Mouse (Mus musculus) ES-Bruce4 (cell line): ENCODE data around the gene Map7d1. TPM values are rescaled to one million over a fixed set of nuclear protein-coding genes. Genes with fewer than 3 reads are reported as not detected.

Experiments used
- H3K27ac ChIP-seq: 2 replicates; pipeline ENCODE4 v1.5.1; 2012; ENCODE audit warnings: low read length, inconsistent platforms; ENCODE audit not compliant: insufficient read depth
- H3K27me3 ChIP-seq: 2 replicates; pipeline ENCODE4 v1.6.1; 2012; ENCODE audit warnings: mild to moderate bottlenecking, low read length, inconsistent platforms; ENCODE audit not compliant: control insufficient read depth, poor library complexity, insufficient read depth, severe bottlenecking
- H3K36me3 ChIP-seq: 2 replicates; pipeline ENCODE4 v1.6.1; 2012; ENCODE audit warnings: inconsistent platforms, mild to moderate bottlenecking, low read length, moderate library complexity; ENCODE audit not compliant: control insufficient read depth, poor library complexity, insufficient read depth, severe bottlenecking
- H3K4me1 ChIP-seq: one replicate; pipeline ENCODE4 v1.8.1; 2011; ENCODE audit warnings: low read length; ENCODE audit not compliant: control insufficient read depth, insufficient read depth
- H3K4me3 ChIP-seq: 2 replicates; pipeline ENCODE4 v1.5.1; 2011; ENCODE audit warnings: low read depth, mild to moderate bottlenecking, low read length
- H3K9ac ChIP-seq: 2 replicates; pipeline ENCODE4 v1.6.1; 2012; ENCODE audit warnings: low read depth, mild to moderate bottlenecking, inconsistent platforms; ENCODE audit not compliant: poor library complexity, severe bottlenecking
- H3K9me3 ChIP-seq: replicated peaks from 2 replicates; pipeline ENCODE4 v1.6.1; 2012; ENCODE audit warnings: mild to moderate bottlenecking, low read length, inconsistent platforms; ENCODE audit not compliant: control insufficient read depth, poor library complexity, insufficient read depth, severe bottlenecking
- CTCF ChIP-seq: IDR thresholded peaks from one replicate; pipeline ENCODE4 v1.8.1; 2011; ENCODE audit warnings: low read depth, low read length
- EP300 ChIP-seq: IDR thresholded peaks from 2 replicates; pipeline ENCODE4 v1.6.1; 2011; ENCODE audit warnings: low read depth, low read length; ENCODE audit not compliant: insufficient read depth
- POLR2A ChIP-seq: IDR thresholded peaks from one replicate; pipeline ENCODE4 v1.8.1; 2011; ENCODE audit warnings: low read length; ENCODE audit not compliant: insufficient read depth
- polyA plus RNA-seq: library from polyadenylated mRNA; stranded (reverse); fragments of >200 nt; gene quantifications from 2 replicates; pipeline ENCODE4 v1.2.4, GENCODE M21; 2011; ENCODE audit warnings: low read depth; ENCODE audit not compliant: missing spikeins, insufficient read depth, insufficient read length

Gene Map7d1
- polyA plus RNA-seq, 1 experiment, result 29.0 TPM

- Histone ChIP-seq H3K9ac (peak overlapping the region; percentile 68), H3K36me3 (peaks cover 8% of the 10 kb centered on the region; the same call in 1 of the 2 replicates), H3K27me3 (no peaks in the 10 kb centered on the region), H3K4me1 (peaks cover 3% of the 10 kb centered on the region), H3K27ac (peak overlapping the region; percentile 89), H3K9me3 (no peaks in the 10 kb centered on the region), H3K4me3 (peak overlapping the region; percentile 59)
- TF ChIP-seq POLR2A (no peak), EP300 (no peak), CTCF (no peak)
Observed at GRCm38 (mm10) chr4:126203336-126203895, 52.7 kb downstream of the Map7d1 start.

GRCm38 (mm10) chr4:126202303-126203181 is 53.6 kb downstream of the Map7d1 start, which contains the start of gene Thrap3:
TSS of gene Thrap3 (minus strand) at chr4:126202760.
- H3K27me3 ChIP-seq, result no peaks in the 10 kb centered on the region
- peak within 1 kb of the TSS; percentile 94 for H3K9ac ChIP-seq
- H3K9me3 ChIP-seq, result no peaks in the 10 kb centered on the region
- H3K4me1 ChIP-seq, result peaks cover 3% of the 10 kb centered on the region
- peak within 1 kb of the TSS; percentile 99 for H3K4me3 ChIP-seq
- peak within 1 kb of the TSS; percentile 93 for H3K27ac ChIP-seq
- TF ChIP-seq POLR2A, result peak; percentile 13
- TF ChIP-seq EP300, result peak; percentile 59; the same call in 1 of the 2 replicates
- no peak for TF ChIP-seq CTCF
- H3K36me3 ChIP-seq, result peaks cover 13% of the 10 kb centered on the region

GRCm38 (mm10) chr4:126201514-126202302 is 54.4 kb downstream of the Map7d1 start:
- Histone ChIP-seq H3K4me3 (peak overlapping the region; percentile 99), H3K27ac (peak overlapping the region; percentile 93), H3K27me3 (no peaks in the 10 kb centered on the region), H3K4me1 (peaks cover 3% of the 10 kb centered on the region), H3K9me3 (no peaks in the 10 kb centered on the region), H3K36me3 (peaks cover 16% of the 10 kb centered on the region), H3K9ac (peak overlapping the region; percentile 94)
- TF ChIP-seq CTCF, result no peak
- TF ChIP-seq EP300, result no peak
- no peak for TF ChIP-seq POLR2A

- peak overlapping the region; percentile 38 for H3K4me3 ChIP-seq
- TF ChIP-seq EP300 (no peak), CTCF (no peak), POLR2A (no peak)
- H3K4me1 ChIP-seq, result peaks cover 3% of the 10 kb centered on the region
- no peaks in the 10 kb centered on the region for H3K27me3 ChIP-seq
- H3K9ac ChIP-seq, result peak overlapping the region; percentile 94
- H3K36me3 ChIP-seq, result peaks cover 21% of the 10 kb centered on the region
- no peak overlapping the region for H3K27ac ChIP-seq
- H3K9me3 ChIP-seq, result no peaks in the 10 kb centered on the region
Observed at GRCm38 (mm10) chr4:126200656-126201055, 55.5 kb downstream of the Map7d1 start.

GRCm38 (mm10) chr4:126200036-126200435 is 56.1 kb downstream of the Map7d1 start:
- peaks cover 3% of the 10 kb centered on the region for H3K4me1 ChIP-seq
- no peak overlapping the region for H3K4me3 ChIP-seq
- H3K36me3 ChIP-seq, result peaks cover 23% of the 10 kb centered on the region
- TF ChIP-seq CTCF, result no peak
- no peak for TF ChIP-seq EP300
- no peak for TF ChIP-seq POLR2A
- no peaks in the 10 kb centered on the region for H3K9me3 ChIP-seq
- no peaks in the 10 kb centered on the region for H3K27me3 ChIP-seq
- H3K9ac ChIP-seq, result peak overlapping the region; percentile 94
- no peak overlapping the region for H3K27ac ChIP-seq
